Mouse (Mus musculus) heart, embryonic 11.5 days (tissue): ENCODE data around the gene Pmpca. TPM values are rescaled to one million over a fixed set of nuclear protein-coding genes. Genes with fewer than 3 reads are reported as not detected.

ENCODE experiments used
- ATAC-seq: fragments of 200-750 bp; cut with Nextera tagmentation; replicated peaks from 2 replicates; pipeline ENCODE4 v1.8.0; 2017; ENCODE audit warnings: moderate library complexity; ENCODE audit not compliant: insufficient number of reproducible peaks, low FRiP score, low TSS enrichment
- H3K27ac ChIP-seq: fragments of 300-500 bp; sonication (generic); 2 replicates; pipeline ENCODE4 v1.5.1; 2014; ENCODE audit warnings: mild to moderate bottlenecking, low read depth, low read length
- H3K27me3 ChIP-seq: fragments of 300-500 bp; sonication (generic); 2 replicates; pipeline ENCODE4 v1.6.1; 2014; ENCODE audit warnings: mild to moderate bottlenecking, low read length, mixed read lengths; ENCODE audit not compliant: control insufficient read depth, insufficient read depth
- H3K36me3 ChIP-seq: fragments of 300-500 bp; sonication (generic); 2 replicates; pipeline ENCODE4 v1.6.1; 2014; ENCODE audit warnings: mild to moderate bottlenecking, low read length, moderate library complexity, mixed read lengths; ENCODE audit not compliant: control insufficient read depth, insufficient read depth
- H3K4me1 ChIP-seq: fragments of 300-500 bp; sonication (generic); 2 replicates; pipeline ENCODE4 v1.6.1; 2014; ENCODE audit warnings: low read length; ENCODE audit not compliant: control insufficient read depth, insufficient read depth
- H3K4me2 ChIP-seq: fragments of 300-500 bp; sonication (generic); 2 replicates; pipeline ENCODE4 v1.6.1; 2014; ENCODE audit warnings: mild to moderate bottlenecking, moderate library complexity
- H3K4me3 ChIP-seq: fragments of 300-500 bp; sonication (generic); 2 replicates; pipeline ENCODE4 v1.5.1; 2014; ENCODE audit warnings: low read depth, low read length
- H3K9ac ChIP-seq: fragments of 300-500 bp; sonication (generic); 2 replicates; pipeline ENCODE4 v1.6.1; 2014; ENCODE audit warnings: mild to moderate bottlenecking, low read depth, low read length, moderate library complexity
- H3K9me3 ChIP-seq: fragments of 300-500 bp; sonication (generic); replicated peaks from 2 replicates; pipeline ENCODE4 v1.6.1; 2016; ENCODE audit warnings: low read length; ENCODE audit not compliant: control insufficient read depth
- WGBS: fragments of 180-500 bp; shearing (Covaris S2); extraction: QIAGEN DNeasy Blood & Tissue Kit; methylation state at CpG from one replicate; pipeline ENCODE4 v1.1.7; 2014; ENCODE audit not compliant: insufficient replicate concordance; 5-methylcytosine and 5-hydroxymethylcytosine counted together
- polyA plus RNA-seq: library from polyadenylated mRNA; unstranded; fragments of >200 nt; fragmentation: Nextera tagmentation; extraction: Ambion mirVana; gene quantifications from 2 replicates; pipeline ENCODE4 v1.2.1, GENCODE M21; 2014

Gene Pmpca
- polyA plus RNA-seq, 1 experiment from 2014 or later: 112 TPM

DNA sequence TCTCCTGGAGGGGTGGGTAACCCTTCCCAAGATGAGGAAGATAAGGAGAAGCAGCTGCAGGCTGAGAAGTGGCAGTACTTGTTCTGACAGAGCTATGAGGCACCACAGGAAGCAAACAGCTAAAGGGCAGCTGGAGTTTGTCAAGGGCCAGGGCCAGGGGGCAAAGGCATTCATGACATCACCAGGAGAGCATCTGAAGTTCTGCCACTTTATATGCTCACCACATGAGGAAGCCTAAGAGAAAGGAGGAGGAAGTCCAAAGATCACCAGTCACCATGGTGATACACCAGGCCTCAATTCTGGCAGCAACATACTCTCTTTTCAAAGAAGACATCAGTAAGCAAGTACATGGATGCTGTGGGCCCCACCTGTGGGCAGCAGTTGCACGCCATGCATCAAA is 33.9 kb downstream of the Pmpca start:
- WGBS: 78% methylated on average over 1 of the region's 1 CpGs
- H3K36me3 ChIP-seq: peaks cover 59% of the 10 kb centered on the region

DNA sequence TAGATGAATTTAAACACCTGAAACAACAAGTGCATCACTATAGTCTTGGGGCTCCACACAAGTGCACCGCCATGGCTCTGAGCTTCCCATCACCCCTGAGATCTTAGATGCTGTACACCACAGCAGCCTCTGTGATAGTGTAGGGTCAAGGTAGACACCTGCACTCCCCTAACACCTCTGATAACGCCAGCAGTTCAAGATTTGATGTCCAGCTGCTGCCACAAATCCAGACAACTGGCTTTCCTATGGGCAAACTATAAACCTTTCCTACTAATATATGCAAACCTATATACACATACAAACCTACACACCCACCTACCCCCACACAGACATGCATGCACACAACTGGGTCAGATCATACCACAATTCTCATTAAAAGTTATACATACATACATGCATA is 35.4 kb downstream of the Pmpca start:
- H3K4me3 ChIP-seq: no peak overlapping the region
- H3K27me3 ChIP-seq: no peaks in the 10 kb centered on the region
- H3K36me3 ChIP-seq: peaks cover 65% of the 10 kb centered on the region
- no peak overlapping the region for H3K9ac ChIP-seq
- no peak overlapping the region for H3K4me2 ChIP-seq
- no peak overlapping the region for H3K27ac ChIP-seq
- H3K4me1 ChIP-seq: peaks cover 6% of the 10 kb centered on the region; the same call in 1 of the 2 replicates
- 87% methylated on average over 2 of the region's 2 CpGs for WGBS
- H3K9me3 ChIP-seq: no peaks in the 10 kb centered on the region
- no peak for ATAC-seq

More for the DNA sequence above, 33.9 kb downstream of the Pmpca start:
- no peaks in the 10 kb centered on the region for H3K27me3 ChIP-seq
- ATAC-seq: no peak
- H3K4me3 ChIP-seq: no peak overlapping the region
- no peaks in the 10 kb centered on the region for H3K9me3 ChIP-seq
- H3K4me1 ChIP-seq: peaks cover 6% of the 10 kb centered on the region; the same call in 1 of the 2 replicates
- no peak overlapping the region for H3K4me2 ChIP-seq
- no peak overlapping the region for H3K9ac ChIP-seq
- no peak overlapping the region for H3K27ac ChIP-seq

DNA sequence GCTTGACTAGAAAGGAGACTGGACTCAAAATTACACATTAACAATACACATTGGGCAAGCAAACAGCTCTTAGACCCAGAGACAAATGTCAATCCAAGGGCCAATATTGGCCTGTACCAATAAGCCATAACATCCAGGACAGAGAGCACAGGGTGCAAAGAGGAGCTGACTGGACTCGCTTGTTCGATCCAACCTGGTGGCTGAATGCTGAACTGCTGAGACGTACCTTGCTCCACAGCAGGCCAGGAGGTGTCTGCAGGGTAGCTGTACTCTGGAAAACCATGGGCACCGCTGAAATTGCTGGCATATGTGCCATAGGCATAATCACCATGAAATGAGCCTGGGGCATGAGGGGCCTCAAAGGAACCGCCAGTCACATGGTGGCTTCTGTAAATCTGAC is 40.7 kb downstream of the Pmpca start:
- WGBS: 87% methylated on average over 5 of the region's 5 CpGs
- Histone ChIP-seq H3K36me3 (peaks cover 54% of the 10 kb centered on the region), H3K9ac (no peak overlapping the region), H3K9me3 (no peaks in the 10 kb centered on the region), H3K4me3 (no peak overlapping the region), H3K4me2 (no peak overlapping the region), H3K27me3 (no peaks in the 10 kb centered on the region), H3K27ac (no peak overlapping the region), H3K4me1 (no peaks in the 10 kb centered on the region)
- ATAC-seq: no peak

DNA sequence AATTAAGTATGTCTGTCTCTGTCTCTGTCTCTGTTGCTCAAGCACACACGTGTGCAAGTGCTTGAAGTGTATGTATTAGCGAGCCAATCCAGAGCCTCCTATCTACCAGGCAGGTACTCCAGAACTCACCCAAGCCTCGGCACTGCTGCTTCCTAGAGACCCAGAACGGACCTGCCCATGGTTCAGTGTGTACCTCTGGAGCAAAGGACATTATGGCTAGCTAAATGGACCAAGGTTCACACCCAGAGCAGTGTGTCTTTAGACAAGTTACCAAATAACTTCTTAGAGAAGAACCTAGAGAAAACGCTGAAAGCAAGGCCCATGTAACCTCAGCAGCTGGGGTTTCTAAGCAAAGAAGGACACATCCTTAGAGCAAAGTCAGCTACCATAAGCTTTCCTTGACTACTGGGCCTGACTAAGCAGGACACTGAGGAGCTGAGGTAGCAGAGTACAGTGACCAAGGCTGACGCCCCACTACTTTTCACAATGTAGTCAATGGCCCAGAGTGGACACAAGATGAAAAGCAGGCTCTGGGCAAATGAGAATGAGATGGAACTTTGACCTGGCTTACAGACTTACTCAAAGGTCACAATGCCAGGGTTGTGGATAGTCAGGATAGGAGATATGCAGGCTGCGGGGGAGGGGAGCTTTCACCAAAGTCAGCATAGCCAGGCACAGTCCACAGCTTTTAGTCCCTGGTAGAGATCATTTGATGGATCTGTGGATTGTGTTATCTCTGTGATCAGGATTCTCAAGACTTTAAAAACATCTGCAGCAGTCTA is 45.8 kb downstream of the Pmpca start:
- Histone ChIP-seq H3K9ac (no peak overlapping the region), H3K36me3 (peaks cover 36% of the 10 kb centered on the region), H3K27ac (no peak overlapping the region), H3K27me3 (no peaks in the 10 kb centered on the region), H3K4me2 (no peak overlapping the region), H3K4me1 (no peaks in the 10 kb centered on the region), H3K9me3 (no peaks in the 10 kb centered on the region), H3K4me3 (no peak overlapping the region)
- ATAC-seq: no peak
- 85% methylated on average over 7 of the region's 7 CpGs for WGBS

DNA sequence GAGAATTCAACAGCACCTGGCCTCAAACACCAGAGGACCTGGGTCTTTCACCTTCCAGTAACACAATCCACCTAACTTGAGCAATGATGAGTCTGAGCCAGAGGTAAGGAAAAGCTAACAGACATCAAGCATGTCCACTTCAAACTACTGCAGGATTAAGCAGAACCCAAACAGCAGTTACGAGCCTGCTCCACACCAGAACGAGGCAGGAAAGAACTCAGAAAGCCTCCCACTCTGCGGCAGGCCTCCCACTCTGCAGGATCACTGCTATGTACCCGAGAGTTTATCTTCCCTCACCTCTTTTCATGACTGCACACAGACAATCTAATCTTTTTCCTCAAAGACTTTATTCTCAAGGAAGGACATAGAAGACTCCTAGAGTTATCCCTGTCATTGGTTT is 48.1 kb downstream of the Pmpca start:
- WGBS: 62% methylated on average over 4 of the region's 4 CpGs
- no peak for ATAC-seq
- Histone ChIP-seq H3K9ac (no peak overlapping the region), H3K4me3 (no peak overlapping the region), H3K4me1 (no peaks in the 10 kb centered on the region), H3K27ac (no peak overlapping the region), H3K9me3 (no peaks in the 10 kb centered on the region), H3K4me2 (no peak overlapping the region), H3K27me3 (no peaks in the 10 kb centered on the region), H3K36me3 (peaks cover 40% of the 10 kb centered on the region)

DNA sequence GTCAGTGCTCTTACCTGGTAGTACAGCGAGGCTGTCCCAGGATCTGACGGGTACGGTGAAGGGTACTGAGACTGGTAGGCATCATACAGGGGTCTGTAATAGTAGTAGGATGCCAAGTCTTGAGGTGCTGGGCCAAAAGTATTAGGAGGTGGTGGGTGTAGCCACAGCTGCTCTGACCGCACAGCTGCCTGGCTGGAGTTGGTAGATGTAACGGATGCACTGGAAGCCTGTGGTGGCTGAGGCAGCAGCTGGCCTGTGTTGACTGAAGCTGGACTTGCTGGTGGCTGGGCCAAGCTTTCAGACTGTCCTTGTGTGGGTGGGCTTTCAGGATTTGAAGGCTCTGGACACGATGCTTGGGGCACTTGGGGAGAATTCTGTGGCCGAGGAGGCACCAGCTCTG is 49.2 kb downstream of the Pmpca start:
- Histone ChIP-seq H3K4me1 (no peaks in the 10 kb centered on the region), H3K4me3 (no peak overlapping the region), H3K9ac (no peak overlapping the region), H3K4me2 (no peak overlapping the region), H3K27me3 (no peaks in the 10 kb centered on the region), H3K36me3 (peaks cover 36% of the 10 kb centered on the region), H3K9me3 (no peaks in the 10 kb centered on the region), H3K27ac (no peak overlapping the region)
- no peak for ATAC-seq
- WGBS: 93% methylated on average over 7 of the region's 7 CpGs

DNA sequence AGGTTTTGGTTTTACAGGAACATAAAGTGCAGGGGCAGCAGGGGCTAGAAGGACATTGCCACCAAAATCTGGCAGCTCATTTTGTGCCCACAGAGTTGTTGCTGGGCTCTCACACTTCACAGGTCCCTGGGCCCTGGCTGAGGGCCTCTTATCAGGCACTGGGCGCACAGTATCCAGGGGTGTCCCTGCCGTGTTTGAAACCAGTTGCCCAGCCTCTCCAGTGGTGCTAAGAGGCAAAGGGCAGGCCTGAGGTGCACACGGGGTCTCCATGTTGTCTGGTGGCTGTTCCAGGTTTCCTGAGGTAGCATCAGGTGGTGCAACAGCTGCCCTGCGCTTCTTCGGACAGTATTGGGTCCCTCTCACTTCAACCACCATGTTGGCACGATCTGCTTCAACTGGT is 50.5 kb downstream of the Pmpca start:
- no peak for ATAC-seq
- Histone ChIP-seq H3K27me3 (no peaks in the 10 kb centered on the region), H3K36me3 (peaks cover 32% of the 10 kb centered on the region), H3K9ac (no peak overlapping the region), H3K27ac (no peak overlapping the region), H3K9me3 (no peaks in the 10 kb centered on the region), H3K4me2 (no peak overlapping the region), H3K4me3 (no peak overlapping the region), H3K4me1 (peaks cover 7% of the 10 kb centered on the region)
- 88% methylated on average over 6 of the region's 6 CpGs for WGBS

DNA sequence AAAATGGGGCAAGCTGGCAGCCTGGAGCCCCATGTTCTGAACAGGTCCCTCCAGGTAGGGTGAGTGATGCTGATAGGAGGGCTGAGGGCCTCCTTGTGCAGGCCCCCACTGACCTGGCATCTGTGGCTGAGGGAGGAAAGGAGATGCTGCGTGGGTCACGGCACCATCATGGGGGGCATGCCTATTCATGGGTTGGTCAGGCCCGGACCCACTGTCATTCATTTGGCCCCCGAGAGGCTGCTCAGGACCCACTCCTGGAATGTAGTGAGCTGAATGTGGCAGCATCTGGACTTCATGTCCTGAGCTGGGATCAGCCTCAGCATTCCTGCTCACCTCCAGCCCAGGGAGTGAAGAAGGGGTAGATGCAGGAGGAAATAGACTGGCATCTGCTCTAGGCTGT is 52.1 kb downstream of the Pmpca start:
- Histone ChIP-seq H3K9ac (no peak overlapping the region), H3K9me3 (no peaks in the 10 kb centered on the region), H3K36me3 (peaks cover 25% of the 10 kb centered on the region), H3K4me1 (peaks cover 7% of the 10 kb centered on the region), H3K27me3 (no peaks in the 10 kb centered on the region), H3K4me2 (no peak overlapping the region), H3K27ac (no peak overlapping the region), H3K4me3 (no peak overlapping the region)
- ATAC-seq: no peak
- WGBS: 92% methylated on average over 4 of the region's 4 CpGs

DNA sequence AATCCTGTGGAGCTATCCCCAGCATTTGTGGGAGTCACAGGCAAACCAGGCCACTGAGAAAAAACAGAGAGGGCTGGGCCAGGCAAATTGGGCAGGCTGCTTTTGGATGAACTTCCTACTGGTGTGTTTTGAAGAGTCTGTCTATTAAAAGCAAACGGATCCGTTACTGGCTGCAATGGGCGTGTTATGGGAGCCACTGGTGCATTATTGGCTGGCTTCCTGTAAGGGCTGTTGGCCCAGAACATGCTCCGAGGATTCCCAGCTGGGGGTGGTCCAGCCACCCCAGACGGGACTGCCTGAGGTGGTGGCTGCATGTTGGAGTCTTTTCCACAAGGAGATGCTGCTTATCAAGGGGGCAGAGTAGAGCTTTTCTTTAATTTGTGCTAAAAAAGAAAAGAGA is 52.5 kb downstream of the Pmpca start:
- no peaks in the 10 kb centered on the region for H3K27me3 ChIP-seq
- H3K36me3 ChIP-seq: peaks cover 25% of the 10 kb centered on the region
- H3K4me3 ChIP-seq: no peak overlapping the region
- ATAC-seq: no peak
- H3K4me1 ChIP-seq: peaks cover 11% of the 10 kb centered on the region
- H3K4me2 ChIP-seq: no peak overlapping the region
- 78% methylated on average over 5 of the region's 5 CpGs for WGBS
- H3K9ac ChIP-seq: no peak overlapping the region
- H3K27ac ChIP-seq: no peak overlapping the region
- no peaks in the 10 kb centered on the region for H3K9me3 ChIP-seq
